Mouse (Mus musculus) stomach, postnatal 0 days (tissue): ENCODE measurements at regions not wholly inside any gene's neighbourhood (a gene's known extent, or its start where the extent isn't known, plus 50 kb on each side); places are given as distances from the start of the nearest gene placed in this dataset.

Source experiments
- CTCF ChIP-seq: IDR thresholded peaks from 2 replicates; pipeline ENCODE4 v1.5.1; 2016; ENCODE audit warnings: antibody characterized with exemption, low read depth, mild to moderate bottlenecking, moderate library complexity
- EP300 ChIP-seq: optimal IDR thresholded peaks from 2 replicates; pipeline ENCODE3; 2016; ENCODE audit warnings: antibody characterized with exemption

DNA sequence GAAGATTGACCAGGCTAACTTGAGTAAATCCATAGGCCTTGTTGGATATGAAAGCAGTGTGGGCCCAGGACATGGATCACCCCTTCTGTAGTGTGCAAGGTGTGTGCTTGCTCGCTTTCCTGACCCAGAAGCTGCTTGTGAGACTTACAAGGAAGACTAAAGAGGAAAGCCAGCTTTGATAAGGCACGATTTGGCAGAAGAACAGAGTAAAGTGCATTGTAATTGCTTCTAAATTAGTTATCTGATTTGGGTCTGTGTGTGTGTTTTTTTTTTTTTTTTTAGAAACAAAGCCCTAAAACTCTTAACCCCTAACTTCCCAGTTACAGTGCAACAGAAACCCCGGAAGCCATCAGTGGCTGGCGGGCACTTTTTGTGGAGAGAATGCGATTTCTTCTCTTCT is 283.2 kb downstream of the Pten start:
- TF ChIP-seq CTCF (no peak), EP300 (no peak)
